Mouse (Mus musculus): ENCODE measurements around the gene Dtd2.

DNA sequence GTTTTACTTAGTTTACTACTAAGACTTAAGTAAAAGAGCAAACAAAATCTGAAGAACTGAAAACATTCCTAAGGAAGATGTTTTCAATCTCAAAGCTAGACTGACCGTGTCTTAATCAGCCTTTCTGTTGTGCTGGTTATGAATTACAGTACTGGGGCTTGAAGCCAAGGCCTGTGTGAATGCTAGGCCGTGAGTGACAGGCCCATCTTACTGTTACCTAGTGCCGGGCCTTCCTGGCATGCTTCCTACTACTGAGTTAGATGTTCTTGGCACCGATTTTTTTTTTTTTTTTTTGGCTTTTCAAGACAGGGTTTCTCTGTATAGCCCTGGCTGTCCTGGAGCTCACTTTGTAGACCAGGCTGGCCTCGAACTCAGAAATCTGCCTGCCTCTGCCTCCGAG lies 48.7 kb downstream of the Dtd2 start:
- TF ChIP-seq CTCF (IDR thresholded peaks at IDR 0.05; ENCODE audit: extremely low read depth, insufficient read depth, insufficient read length, insufficient replicate concordance), result no peak
- TF ChIP-seq POLR2A (IDR thresholded peaks at IDR 0.05; ENCODE audit: low read depth, low read length), result no peak
